ENCODE assay signal across 9 mouse cellular contexts in the genomic region with DNA sequence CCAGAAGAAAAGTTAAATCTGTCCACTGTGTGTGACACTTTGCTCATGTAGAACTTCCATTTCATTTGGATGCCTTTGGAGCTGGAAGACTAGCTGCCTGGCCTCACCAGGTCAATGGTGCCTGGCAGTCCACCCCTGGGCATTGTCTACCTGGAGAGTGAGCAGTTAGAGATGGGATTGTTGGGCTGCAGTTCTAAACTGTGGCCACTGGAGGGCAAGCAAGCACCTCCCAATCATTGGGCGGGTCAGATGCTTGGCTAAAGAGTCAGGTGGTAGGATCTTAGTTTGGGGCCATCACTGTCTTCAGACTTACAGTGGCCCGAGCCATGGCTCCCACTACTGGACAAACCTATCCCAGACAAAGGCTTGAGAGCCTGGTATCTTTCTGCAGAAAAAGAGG. TPM values are rescaled to one million over a fixed set of nuclear protein-coding genes. Genes with fewer than 3 reads are reported as not detected.
DNase-seq lines count a peak whose midpoint lies in the region; ATAC-seq and TF ChIP-seq lines count a peak whose summit lies in the region.
"Had no signal": no experiment of that assay in that cellular context is flagged by ENCODE, and none has a peak within 500 bp of the region (broad histone marks: within the 10 kb centered on the region; RNA-seq: fewer than 3 reads in every experiment).

No protein-coding gene starts in this region.

- no peak overlapping the region for H3K9ac ChIP-seq in liver, embryonic 11.5 days (ENCODE audit: low read depth, low read length)

- no peaks in the 10 kb centered on the region for H3K36me3 ChIP-seq in kidney, adult 2 months (ENCODE audit: control insufficient read depth, insufficient read depth, low read length)
- H3K36me3 ChIP-seq in liver, embryonic 11.5 days (ENCODE audit: control insufficient read depth, insufficient read depth, low read length), result peaks cover 2% of the 10 kb centered on the region; the same call in 1 of the 2 replicates

- WGBS in kidney, adult 2 months, result 0% methylated on average over 2 of the region's 2 CpGs
- 12% methylated on average over 2 of the region's 2 CpGs for WGBS in liver, embryonic 11.5 days

- DNase-seq in 3T3-L1 (ENCODE audit: low read depth, low spot score) (peak; percentile 85), R1 (ENCODE audit: low read depth, low spot score) (peak; percentile 72)
- DNase-seq in cerebellum, postnatal 14 days, result peak; percentile 86 to 88
- DNase-seq in frontal cortex, postnatal 25 days (ENCODE audit: low spot score in 2 of 2), result peak; percentile 51 to 68
- peak; percentile 83 for DNase-seq in kidney, adult 2 months
- no peak for DNase-seq in liver, embryonic 11.5 days (ENCODE audit: low spot score)
- DNase-seq in natural killer cell, adult 2 months (ENCODE audit: low spot score in 2 of 2), result peak; percentile 46 to 62
- DNase-seq in spleen, postnatal 4 days (ENCODE audit: low spot score in 2 of 2), result peak; percentile 55 to 82

- ATAC-seq in liver, embryonic 11.5 days (replicated peaks; ENCODE audit: low FRiP score), result peak; percentile 58

- no peak overlapping the region for H3K27ac ChIP-seq in kidney, adult 2 months (ENCODE audit: insufficient read depth, low read depth, low read length)
- H3K27ac ChIP-seq in liver, embryonic 11.5 days (ENCODE audit: low read depth, low read length), result no peak overlapping the region

- no peak overlapping the region for H3K4me2 ChIP-seq in liver, embryonic 11.5 days

- no peaks in the 10 kb centered on the region for H3K9me3 ChIP-seq in liver, embryonic 11.5 days (ENCODE audit: control insufficient read depth, low read length)

- no peak overlapping the region for H3K4me3 ChIP-seq in kidney, adult 2 months (ENCODE audit: insufficient read depth, low read depth, low read length)
- H3K4me3 ChIP-seq in liver, embryonic 11.5 days (ENCODE audit: low read depth, low read length), result no peak overlapping the region
- H3K4me3 ChIP-seq: erythroblast, embryonic 14.5 days had no signal

- TF ChIP-seq CTCF in kidney, adult 2 months (conservative IDR thresholded peaks at IDR 0.05; ENCODE audit: insufficient read depth, insufficient read length, low read depth, low read length), result peak; percentile 98

- peaks cover 31% of the 10 kb centered on the region for H3K4me1 ChIP-seq in kidney, adult 2 months (ENCODE audit: control insufficient read depth, insufficient read depth, low read length)
- no peaks in the 10 kb centered on the region; the same call in 1 of the 2 replicates for H3K4me1 ChIP-seq in liver, embryonic 11.5 days (replicated peaks; ENCODE audit: control insufficient read depth, insufficient read depth, low read length)

- TF ChIP-seq POLR2A in kidney, adult 2 months (IDR thresholded peaks at IDR 0.05; ENCODE audit: low read depth, low read length), result no peak

- no peaks in the 10 kb centered on the region for H3K27me3 ChIP-seq in kidney, adult 2 months (replicated peaks; ENCODE audit: control insufficient read depth, insufficient read depth, low read length)
- H3K27me3 ChIP-seq in liver, embryonic 11.5 days (replicated peaks; ENCODE audit: control insufficient read depth, insufficient read depth, low read length), result no peaks in the 10 kb centered on the region

RNA-seq across cellular contexts. Expression of a gene that starts 41.8 kb away (rescaled TPM):
- 1.1 and 3.6 TPM in 2 replicates for polyA plus RNA-seq in kidney, adult 2 months (2012; rRNA removed)
- polyA plus RNA-seq in liver, embryonic 11.5 days (2014; fragmentation: Nextera tagmentation; extraction: Ambion mirVana), result 13.1 and 17.3 TPM in 2 replicates
